Mouse (Mus musculus): ENCODE results near the gene Olfr1206. TPM values are rescaled to one million over a fixed set of nuclear protein-coding genes. Genes with fewer than 3 reads are reported as not detected.

The Olfr1206 gene
- not detected in 2 replicates for polyA plus RNA-seq (2015; fragmentation: Nextera tagmentation; extraction: Ambion mirVana)

- H3K4me3 ChIP-seq (replicated peaks), result no peak within 1 kb of the TSS
- H3K4me2 ChIP-seq (replicated peaks), result no peak within 1 kb of the TSS
- no peaks in the 10 kb centered on the region for H3K9me3 ChIP-seq (replicated peaks)
- H3K36me3 ChIP-seq, result no peaks in the 10 kb centered on the region
- WGBS, result 80% methylated on average over 2 of the region's 2 CpGs
- H3K9ac ChIP-seq, result no peak within 1 kb of the TSS
- H3K27ac ChIP-seq (replicated peaks), result no peak within 1 kb of the TSS
- no peaks in the 10 kb centered on the region for H3K4me1 ChIP-seq
- no peaks in the 10 kb centered on the region for H3K27me3 ChIP-seq
- no peak for ATAC-seq (ENCODE audit: insufficient number of reproducible peaks, low FRiP score, low TSS enrichment, low read depth)
Observed at GRCm38 (mm10) chr2:88862931-88863330, at the start of gene Olfr1206. TSS of gene Olfr1206 (plus strand) at chr2:88863231.

- Histone ChIP-seq H3K27me3 (no peaks in the 10 kb centered on the region), H3K9ac (no peak within 1 kb of the TSS), H3K36me3 (no peaks in the 10 kb centered on the region), H3K9me3 (replicated peaks) (no peaks in the 10 kb centered on the region), H3K27ac (replicated peaks) (no peak within 1 kb of the TSS), H3K4me2 (replicated peaks) (no peak within 1 kb of the TSS), H3K4me1 (no peaks in the 10 kb centered on the region), H3K4me3 (replicated peaks) (no peak within 1 kb of the TSS)
- WGBS, result 70% methylated on average over 1 of the region's 1 CpGs
- no peak for ATAC-seq (ENCODE audit: insufficient number of reproducible peaks, low FRiP score, low TSS enrichment, low read depth)
Observed at GRCm38 (mm10) chr2:88814196-88814595, 48.8 kb upstream of the Olfr1206 start, which contains the start of gene Olfr1202. TSS of gene Olfr1202 (plus strand) at chr2:88814496.

GRCm38 (mm10) chr2:88829437-88829836, 33.6 kb upstream of the Olfr1206 start, which contains the start of gene Olfr1205:
TSS of gene Olfr1205 (plus strand) at chr2:88829737.
- H3K36me3 ChIP-seq, result no peaks in the 10 kb centered on the region
- H3K27me3 ChIP-seq, result no peaks in the 10 kb centered on the region
- H3K9ac ChIP-seq, result no peak within 1 kb of the TSS
- ATAC-seq (ENCODE audit: insufficient number of reproducible peaks, low FRiP score, low TSS enrichment, low read depth), result no peak
- 88% methylated on average over 2 of the region's 2 CpGs for WGBS
- H3K4me1 ChIP-seq, result no peaks in the 10 kb centered on the region
- no peaks in the 10 kb centered on the region for H3K9me3 ChIP-seq (replicated peaks)
- no peak within 1 kb of the TSS for H3K4me2 ChIP-seq (replicated peaks)
- H3K27ac ChIP-seq (replicated peaks), result no peak within 1 kb of the TSS
- H3K4me3 ChIP-seq (replicated peaks), result no peak within 1 kb of the TSS

- no peaks in the 10 kb centered on the region for H3K36me3 ChIP-seq
- ATAC-seq (ENCODE audit: insufficient number of reproducible peaks, low FRiP score, low TSS enrichment, low read depth), result no peak
- 56% methylated on average over 2 of the region's 2 CpGs for WGBS
- H3K27ac ChIP-seq (replicated peaks), result no peak overlapping the region
- H3K27me3 ChIP-seq, result no peaks in the 10 kb centered on the region
- H3K4me3 ChIP-seq (replicated peaks), result no peak overlapping the region
- H3K9ac ChIP-seq, result no peak overlapping the region
- no peaks in the 10 kb centered on the region for H3K9me3 ChIP-seq (replicated peaks)
- no peaks in the 10 kb centered on the region for H3K4me1 ChIP-seq
- no peak overlapping the region for H3K4me2 ChIP-seq (replicated peaks)
Observed at GRCm38 (mm10) chr2:88838477-88838876, 24.6 kb upstream of the Olfr1206 start.

- 91% methylated on average over 1 of the region's 1 CpGs for WGBS
- no peak for ATAC-seq (ENCODE audit: insufficient number of reproducible peaks, low FRiP score, low TSS enrichment, low read depth)
- no peaks in the 10 kb centered on the region for H3K4me1 ChIP-seq
Observed at GRCm38 (mm10) chr2:88848992-88849391, 14.0 kb upstream of the Olfr1206 start, which contains the start of gene Olfr1204. TSS of gene Olfr1204 (plus strand) at chr2:88849292.

GRCm38 (mm10) chr2:88902211-88902610, 39.2 kb downstream of the Olfr1206 start, which contains the start of gene Olfr1208:
TSS of gene Olfr1208 (minus strand) at chr2:88902311.
- no peaks in the 10 kb centered on the region for H3K36me3 ChIP-seq
- no peak within 1 kb of the TSS for H3K4me2 ChIP-seq (replicated peaks)
- no peaks in the 10 kb centered on the region for H3K27me3 ChIP-seq
- ATAC-seq (ENCODE audit: insufficient number of reproducible peaks, low FRiP score, low TSS enrichment, low read depth), result no peak
- H3K4me3 ChIP-seq (replicated peaks), result no peak within 1 kb of the TSS
- no peak within 1 kb of the TSS for H3K9ac ChIP-seq
- H3K27ac ChIP-seq (replicated peaks), result no peak within 1 kb of the TSS
- H3K9me3 ChIP-seq (replicated peaks), result no peaks in the 10 kb centered on the region
- no peaks in the 10 kb centered on the region for H3K4me1 ChIP-seq

More at GRCm38 (mm10) chr2:88848992-88849391, 14.0 kb upstream of the Olfr1206 start, which contains the start of gene Olfr1204:
- Histone ChIP-seq H3K27me3 (no peaks in the 10 kb centered on the region), H3K9ac (no peak within 1 kb of the TSS), H3K9me3 (replicated peaks) (no peaks in the 10 kb centered on the region), H3K4me3 (replicated peaks) (no peak within 1 kb of the TSS), H3K4me2 (replicated peaks) (no peak within 1 kb of the TSS), H3K36me3 (no peaks in the 10 kb centered on the region), H3K27ac (replicated peaks) (no peak within 1 kb of the TSS)

GRCm38 (mm10) chr2:88915057-88915456, 52.0 kb downstream of the Olfr1206 start, which contains the start of gene Olfr1209:
TSS of gene Olfr1209 (minus strand) at chr2:88915157.
- Histone ChIP-seq H3K9me3 (replicated peaks) (no peaks in the 10 kb centered on the region), H3K4me3 (replicated peaks) (no peak within 1 kb of the TSS), H3K27ac (replicated peaks) (no peak within 1 kb of the TSS), H3K36me3 (no peaks in the 10 kb centered on the region), H3K4me1 (no peaks in the 10 kb centered on the region), H3K9ac (no peak within 1 kb of the TSS), H3K4me2 (replicated peaks) (no peak within 1 kb of the TSS), H3K27me3 (no peaks in the 10 kb centered on the region)
- 82% methylated on average over 3 of the region's 3 CpGs for WGBS
- no peak for ATAC-seq (ENCODE audit: insufficient number of reproducible peaks, low FRiP score, low TSS enrichment, low read depth)

Other genes starting within 250 kb of the Olfr1206 start
- not detected in 2 replicates for gene Olfr1191-ps1, start 222.7 kb upstream of the Olfr1206 start, polyA plus RNA-seq (2015; fragmentation: Nextera tagmentation; extraction: Ambion mirVana)
- gene Olfr1192-ps1, start 214.7 kb upstream of the Olfr1206 start, polyA plus RNA-seq (2015; fragmentation: Nextera tagmentation; extraction: Ambion mirVana), result 0.04 TPM in 1 of 2 replicates, not detected in the other
- gene Olfr1193, start 187.6 kb upstream of the Olfr1206 start, polyA plus RNA-seq (2015; fragmentation: Nextera tagmentation; extraction: Ambion mirVana), result not detected in 2 replicates
- gene Olfr1195, start 174.0 kb upstream of the Olfr1206 start, polyA plus RNA-seq (2015; fragmentation: Nextera tagmentation; extraction: Ambion mirVana), result not detected in 2 replicates
- gene Olfr1196, start 158.6 kb upstream of the Olfr1206 start, polyA plus RNA-seq (2015; fragmentation: Nextera tagmentation; extraction: Ambion mirVana), result not detected in 2 replicates
- gene Olfr1197, start 130.9 kb upstream of the Olfr1206 start, polyA plus RNA-seq (2015; fragmentation: Nextera tagmentation; extraction: Ambion mirVana), result not detected in 2 replicates
- 0.18 TPM in 1 of 2 replicates, not detected in the other for gene Olfr1198, start 111.9 kb upstream of the Olfr1206 start, polyA plus RNA-seq (2015; fragmentation: Nextera tagmentation; extraction: Ambion mirVana)
- gene Olfr1199, start 102.8 kb upstream of the Olfr1206 start, polyA plus RNA-seq (2015; fragmentation: Nextera tagmentation; extraction: Ambion mirVana), result not detected in 2 replicates
- gene Olfr1200, start 92.7 kb upstream of the Olfr1206 start, polyA plus RNA-seq (2015; fragmentation: Nextera tagmentation; extraction: Ambion mirVana), result not detected in 2 replicates
- not detected in 2 replicates for gene Olfr1201, start 70.2 kb upstream of the Olfr1206 start, polyA plus RNA-seq (2015; fragmentation: Nextera tagmentation; extraction: Ambion mirVana)
- not detected in 2 replicates for gene Olfr1202, start 48.7 kb upstream of the Olfr1206 start, polyA plus RNA-seq (2015; fragmentation: Nextera tagmentation; extraction: Ambion mirVana)
- gene Olfr1205, start 33.5 kb upstream of the Olfr1206 start, polyA plus RNA-seq (2015; fragmentation: Nextera tagmentation; extraction: Ambion mirVana), result not detected in 2 replicates
- not detected in 2 replicates for gene Olfr1204, start 13.9 kb upstream of the Olfr1206 start, polyA plus RNA-seq (2015; fragmentation: Nextera tagmentation; extraction: Ambion mirVana)
- 0.11 TPM in 1 of 2 replicates, not detected in the other for gene Olfr1208, start 39.1 kb downstream of the Olfr1206 start, polyA plus RNA-seq (2015; fragmentation: Nextera tagmentation; extraction: Ambion mirVana)
- gene Olfr1209, start 51.9 kb downstream of the Olfr1206 start, polyA plus RNA-seq (2015; fragmentation: Nextera tagmentation; extraction: Ambion mirVana), result not detected in 2 replicates
- gene Olfr1211, start 74.9 kb downstream of the Olfr1206 start, polyA plus RNA-seq (2015; fragmentation: Nextera tagmentation; extraction: Ambion mirVana), result not detected in 2 replicates
- not detected in 2 replicates for gene Olfr1212, start 90.7 kb downstream of the Olfr1206 start, polyA plus RNA-seq (2015; fragmentation: Nextera tagmentation; extraction: Ambion mirVana)
- gene Gm13762, start 117.0 kb downstream of the Olfr1206 start, polyA plus RNA-seq (2015; fragmentation: Nextera tagmentation; extraction: Ambion mirVana), result 0.09 TPM in 1 of 2 replicates, not detected in the other
- gene Olfr1214, start 129.4 kb downstream of the Olfr1206 start, polyA plus RNA-seq (2015; fragmentation: Nextera tagmentation; extraction: Ambion mirVana), result not detected in 2 replicates
- gene Olfr1215, start 143.7 kb downstream of the Olfr1206 start, polyA plus RNA-seq (2015; fragmentation: Nextera tagmentation; extraction: Ambion mirVana), result not detected in 2 replicates
- not detected in 2 replicates for gene Olfr1216, start 155.1 kb downstream of the Olfr1206 start, polyA plus RNA-seq (2015; fragmentation: Nextera tagmentation; extraction: Ambion mirVana)
- gene Olfr1217, start 168.8 kb downstream of the Olfr1206 start, polyA plus RNA-seq (2015; fragmentation: Nextera tagmentation; extraction: Ambion mirVana), result 0.04 TPM in 1 of 2 replicates, not detected in the other
- not detected in 2 replicates for gene Olfr1218, start 198.0 kb downstream of the Olfr1206 start, polyA plus RNA-seq (2015; fragmentation: Nextera tagmentation; extraction: Ambion mirVana)
- gene Olfr1219, start 220.3 kb downstream of the Olfr1206 start, polyA plus RNA-seq (2015; fragmentation: Nextera tagmentation; extraction: Ambion mirVana), result not detected in 2 replicates
- not detected in 2 replicates for gene Olfr1220, start 243.6 kb downstream of the Olfr1206 start, polyA plus RNA-seq (2015; fragmentation: Nextera tagmentation; extraction: Ambion mirVana)